Mouse (Mus musculus): ENCODE measurements around the gene Spata7.
"Not testable (repeated sequence)": the region's sequence is repeated elsewhere in the genome, so short reads cannot be mapped to it uniquely, and the experiment has no call there.

Spata7 gene

GRCm38 (mm10) chr12:98627392-98628259, at the start of gene Spata7:
Spata7 (plus strand) TSS chr12:98628157.
- DNase-seq (ENCODE audit: low spot score), result peak; percentile 87

GRCm38 (mm10) chr12:98585302-98585701, 42.7 kb upstream of the Spata7 start:
- no peak for DNase-seq (ENCODE audit: low spot score)

GRCm38 (mm10) chr12:98588573-98588972, 39.4 kb upstream of the Spata7 start:
- no peak for DNase-seq (ENCODE audit: low spot score)

- DNase-seq (ENCODE audit: low spot score), result no peak
These were observed 36.9 kb upstream of the Spata7 start for GRCm38 (mm10) chr12:98591016-98591415.

GRCm38 (mm10) chr12:98600861-98601260, 27.1 kb upstream of the Spata7 start:
- no peak for DNase-seq (ENCODE audit: low spot score)

- no peak for DNase-seq (ENCODE audit: low spot score)
These were observed 25.8 kb upstream of the Spata7 start for GRCm38 (mm10) chr12:98602114-98602513.

- no peak for DNase-seq (ENCODE audit: low spot score)
These were observed 22.7 kb upstream of the Spata7 start for GRCm38 (mm10) chr12:98605264-98605663.

GRCm38 (mm10) chr12:98606595-98607290, 21.2 kb upstream of the Spata7 start:
- DNase-seq (ENCODE audit: low spot score), result no peak

GRCm38 (mm10) chr12:98610341-98610740, 17.6 kb upstream of the Spata7 start:
- DNase-seq (ENCODE audit: low spot score), result no peak

- DNase-seq (ENCODE audit: low spot score), result no peak
These were observed 12.9 kb upstream of the Spata7 start for GRCm38 (mm10) chr12:98614910-98615508.

GRCm38 (mm10) chr12:98615746-98616145, 12.2 kb upstream of the Spata7 start:
- DNase-seq (ENCODE audit: low spot score), result no peak

- no peak for DNase-seq (ENCODE audit: low spot score)
These were observed 8.5 kb upstream of the Spata7 start for GRCm38 (mm10) chr12:98619496-98619895.

GRCm38 (mm10) chr12:98620922-98621321, 7.0 kb upstream of the Spata7 start:
- not testable (repeated sequence) for DNase-seq (ENCODE audit: low spot score)

- not testable (repeated sequence) for DNase-seq (ENCODE audit: low spot score)
These were observed 4.7 kb upstream of the Spata7 start for GRCm38 (mm10) chr12:98623266-98623665.

GRCm38 (mm10) chr12:98628260-98628970, 458 bp downstream of the Spata7 start:
- no peak for DNase-seq (ENCODE audit: low spot score)

GRCm38 (mm10) chr12:98644852-98645251, 16.9 kb downstream of the Spata7 start:
- DNase-seq (ENCODE audit: low spot score), result no peak

GRCm38 (mm10) chr12:98656873-98657272, 28.9 kb downstream of the Spata7 start:
- DNase-seq (ENCODE audit: low spot score), result no peak

- no peak for DNase-seq (ENCODE audit: low spot score)
These were observed 34.7 kb downstream of the Spata7 start for GRCm38 (mm10) chr12:98662617-98663016.

- DNase-seq (ENCODE audit: low spot score), result peak; percentile 47
These were observed 40.3 kb downstream of the Spata7 start for GRCm38 (mm10) chr12:98668132-98668814.

GRCm38 (mm10) chr12:98669086-98669485, 41.1 kb downstream of the Spata7 start:
- DNase-seq (ENCODE audit: low spot score), result no peak

GRCm38 (mm10) chr12:98669864-98670263, 41.9 kb downstream of the Spata7 start:
- DNase-seq (ENCODE audit: low spot score), result no peak

- no peak for DNase-seq (ENCODE audit: low spot score)
These were observed 42.5 kb downstream of the Spata7 start for GRCm38 (mm10) chr12:98670429-98670828.

All from left cerebral cortex, adult 11 months (tissue).